Mouse (Mus musculus): ENCODE measurements around the gene 2310057M21Rik. TPM values are rescaled to one million over a fixed set of nuclear protein-coding genes. Genes with fewer than 3 reads are reported as not detected.
"Not testable (repeated sequence)": the region's sequence is repeated elsewhere in the genome, so short reads cannot be mapped to it uniquely, and the experiment has no call there.

The 2310057M21Rik gene
- 10 to 100 TPM; 18.6 to 31.3 TPM for total RNA-seq (2021)
- long read RNA-seq, experiment 1, full-length matches to known transcripts: 4 of 14 reads
- long read RNA-seq, experiment 1, partial matches to known transcripts: 0 of 14 reads
- long read RNA-seq, experiment 1, other reads (novel, unspliced or antisense): 10 of 14 reads
- long read RNA-seq, experiment 2, full-length matches to known transcripts: 10 of 29 reads
- long read RNA-seq, experiment 2, partial matches to known transcripts: 2 of 29 reads
- long read RNA-seq, experiment 2, other reads (novel, unspliced or antisense): 17 of 29 reads

GRCm38 (mm10) chr7:131362615-131363300, at the start of gene 2310057M21Rik:
Gene 2310057M21Rik (minus strand): TSS chr7:131362759.
- DNase-seq (ENCODE audit: low spot score): peak; percentile 95

GRCm38 (mm10) chr7:131411941-131412270, 49.3 kb upstream of the 2310057M21Rik start:
- no peak for DNase-seq (ENCODE audit: low spot score)

- DNase-seq (ENCODE audit: low spot score): peak; percentile 45
These were observed 48.8 kb upstream of the 2310057M21Rik start for GRCm38 (mm10) chr7:131411221-131411940.

GRCm38 (mm10) chr7:131410416-131411058, 48.0 kb upstream of the 2310057M21Rik start, which contains the start of the genes Ikzf5 and Acadsb:
Gene Ikzf5 (minus strand): TSS chr7:131410521.
Gene Acadsb (plus strand): TSS chr7:131410601.
- DNase-seq (ENCODE audit: low spot score): peak; percentile 100

- peak; percentile 9 for DNase-seq (ENCODE audit: low spot score)
These were observed 47.4 kb upstream of the 2310057M21Rik start for GRCm38 (mm10) chr7:131409988-131410385.

GRCm38 (mm10) chr7:131409321-131409987, 46.9 kb upstream of the 2310057M21Rik start:
- no peak for DNase-seq (ENCODE audit: low spot score)

GRCm38 (mm10) chr7:131391761-131392160, 29.2 kb upstream of the 2310057M21Rik start:
- DNase-seq (ENCODE audit: low spot score): not testable (repeated sequence)

- DNase-seq (ENCODE audit: low spot score): no peak
These were observed 9.5 kb upstream of the 2310057M21Rik start for GRCm38 (mm10) chr7:131371880-131372651.

GRCm38 (mm10) chr7:131371470-131371860, 8.9 kb upstream of the 2310057M21Rik start:
- DNase-seq (ENCODE audit: low spot score): no peak

GRCm38 (mm10) chr7:131370648-131371469, 8.3 kb upstream of the 2310057M21Rik start, which contains the start of gene Pstk:
Gene Pstk (plus strand): TSS chr7:131371141.
- peak; percentile 87 for DNase-seq (ENCODE audit: low spot score)

- no peak for DNase-seq (ENCODE audit: low spot score)
These were observed 1.6 kb upstream of the 2310057M21Rik start for GRCm38 (mm10) chr7:131364131-131364530.

- no peak for DNase-seq (ENCODE audit: low spot score)
These were observed 317 bp downstream of the 2310057M21Rik start for GRCm38 (mm10) chr7:131362269-131362614.

- no peak for DNase-seq (ENCODE audit: low spot score)
These were observed 6.5 kb downstream of the 2310057M21Rik start for GRCm38 (mm10) chr7:131356105-131356504.

- DNase-seq (ENCODE audit: low spot score): peak; percentile 41
These were observed 16.6 kb downstream of the 2310057M21Rik start for GRCm38 (mm10) chr7:131345856-131346541.

GRCm38 (mm10) chr7:131337502-131338068, 25.0 kb downstream of the 2310057M21Rik start:
- no peak for DNase-seq (ENCODE audit: low spot score)

GRCm38 (mm10) chr7:131333564-131333963, 29.0 kb downstream of the 2310057M21Rik start, which contains the start of gene Fam24a:
Gene Fam24a (plus strand): TSS chr7:131333864.
- DNase-seq (ENCODE audit: low spot score): no peak

- no peak for DNase-seq (ENCODE audit: low spot score)
These were observed 30.9 kb downstream of the 2310057M21Rik start for GRCm38 (mm10) chr7:131331688-131332087.

GRCm38 (mm10) chr7:131329416-131329815, 33.1 kb downstream of the 2310057M21Rik start, which contains the start of gene Fam24b:
Gene Fam24b (minus strand): TSS chr7:131329516.
- DNase-seq (ENCODE audit: low spot score): no peak
